Mouse (Mus musculus) cortical plate, adult 2 months (tissue): ENCODE data around the gene Keap1.

Source experiments
- CTCF ChIP-seq: fragments of 200-500 bp; IDR thresholded peaks from 2 replicates; pipeline ENCODE4 v1.5.1; 2011; ENCODE audit warnings: mild to moderate bottlenecking, control low read depth, low read length; ENCODE audit not compliant: insufficient read depth; ENCODE audit errors: extremely low read depth
- POLR2A ChIP-seq: fragments of 200-500 bp; IDR thresholded peaks from 2 replicates; pipeline ENCODE4 v1.6.1; 2011; ENCODE audit warnings: mild to moderate bottlenecking, low read length, control low read depth; ENCODE audit not compliant: insufficient read depth; ENCODE audit errors: extremely low read depth

DNA sequence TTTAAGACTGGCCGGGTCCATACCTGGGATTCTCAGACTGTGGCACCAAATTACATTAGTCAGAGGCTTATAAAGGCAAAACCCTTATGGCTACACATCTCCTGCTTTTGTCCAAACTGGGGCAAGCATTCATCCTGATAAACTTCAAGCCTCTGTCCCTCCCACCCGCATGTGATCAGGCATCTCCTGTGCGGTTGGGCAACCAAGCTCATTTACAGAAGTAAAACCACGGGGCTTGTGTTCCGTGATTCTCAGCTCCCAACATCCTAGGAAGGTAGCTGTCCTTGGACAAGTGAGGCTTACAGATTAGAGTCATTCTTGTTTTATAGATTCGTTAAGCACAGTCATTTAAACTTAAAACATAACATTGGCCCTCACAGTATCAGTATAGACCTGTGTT is 32.3 kb downstream of the Keap1 start:
- TF ChIP-seq CTCF (no peak), POLR2A (no peak)
